Mouse (Mus musculus) liver, embryonic 16.5 days (tissue): ENCODE data around the gene Myom3. TPM values are rescaled to one million over a fixed set of nuclear protein-coding genes. Genes with fewer than 3 reads are reported as not detected.

ENCODE experiments used
- ATAC-seq: fragments of 200-750 bp; cut with Nextera tagmentation; 2 replicates; pipeline ENCODE4 v1.8.0; 2017; ENCODE audit warnings: low read depth, mild to moderate bottlenecking, moderate number of reproducible peaks, moderate library complexity
- H3K27ac ChIP-seq: fragments of 300-500 bp; sonication (generic); 2 replicates; pipeline ENCODE4 v1.5.1; 2014; ENCODE audit warnings: mild to moderate bottlenecking, low read length
- H3K27me3 ChIP-seq: fragments of 300-500 bp; sonication (generic); 2 replicates; pipeline ENCODE4 v1.6.1; 2014; ENCODE audit warnings: low read depth, low read length, mixed read lengths; ENCODE audit not compliant: control insufficient read depth, insufficient read depth
- H3K36me3 ChIP-seq: fragments of 300-500 bp; sonication (generic); 2 replicates; pipeline ENCODE4 v1.6.1; 2014; ENCODE audit warnings: mild to moderate bottlenecking; ENCODE audit not compliant: control insufficient read depth, insufficient read depth
- H3K4me1 ChIP-seq: fragments of 300-500 bp; sonication (generic); 2 replicates; pipeline ENCODE4 v1.6.1; 2014; ENCODE audit warnings: low read depth, low read length, mixed read lengths; ENCODE audit not compliant: control insufficient read depth
- H3K4me2 ChIP-seq: fragments of 300-500 bp; sonication (generic); 2 replicates; pipeline ENCODE4 v1.6.1; 2014; ENCODE audit warnings: low read depth, low read length, mixed read lengths
- H3K4me3 ChIP-seq: fragments of 300-500 bp; sonication (generic); 2 replicates; pipeline ENCODE4 v1.5.1; 2014; ENCODE audit warnings: low read depth, mild to moderate bottlenecking, low read length
- H3K9ac ChIP-seq: fragments of 300-500 bp; sonication (generic); 2 replicates; pipeline ENCODE4 v1.6.1; 2014; ENCODE audit warnings: low read depth, low read length
- H3K9me3 ChIP-seq: fragments of 300-500 bp; sonication (generic); replicated peaks from 2 replicates; pipeline ENCODE4 v1.6.1; 2016; ENCODE audit warnings: low read length; ENCODE audit not compliant: control insufficient read depth
- WGBS: fragments of 180-500 bp; shearing (Covaris S2); extraction: QIAGEN DNeasy Blood & Tissue Kit; methylation state at CpG from one replicate; pipeline ENCODE4 v1.1.7; 2014; ENCODE audit not compliant: insufficient replicate concordance; 5-methylcytosine and 5-hydroxymethylcytosine counted together
- polyA plus RNA-seq: library from polyadenylated mRNA; unstranded; fragments of >200 nt; fragmentation: Nextera tagmentation; extraction: Ambion mirVana; gene quantifications from 2 replicates; pipeline ENCODE4 v1.2.1, GENCODE M21; 2015

Gene Myom3
- polyA plus RNA-seq, 1 experiment from 2014 or later: 0.72 TPM

GRCm38 (mm10) chr4:135766976-135767375 is 7.5 kb downstream of the Myom3 start:
- Histone ChIP-seq H3K27me3 (no peaks in the 10 kb centered on the region), H3K36me3 (no peaks in the 10 kb centered on the region), H3K4me2 (no peak overlapping the region), H3K9ac (no peak overlapping the region), H3K9me3 (no peaks in the 10 kb centered on the region), H3K4me3 (no peak overlapping the region), H3K4me1 (peaks cover 4% of the 10 kb centered on the region; the same call in 1 of the 2 replicates), H3K27ac (no peak overlapping the region)
- 53% methylated on average over 3 of the region's 3 CpGs for WGBS
- ATAC-seq: no peak

GRCm38 (mm10) chr4:135768572-135769526 is 9.3 kb downstream of the Myom3 start:
- no peaks in the 10 kb centered on the region for H3K4me1 ChIP-seq
- H3K4me3 ChIP-seq: no peak overlapping the region
- no peaks in the 10 kb centered on the region for H3K9me3 ChIP-seq
- no peak overlapping the region for H3K4me2 ChIP-seq
- H3K36me3 ChIP-seq: no peaks in the 10 kb centered on the region
- WGBS: 52% methylated on average over 14 of the region's 14 CpGs
- no peak overlapping the region for H3K27ac ChIP-seq
- H3K27me3 ChIP-seq: no peaks in the 10 kb centered on the region
- H3K9ac ChIP-seq: no peak overlapping the region
- ATAC-seq: no peak

GRCm38 (mm10) chr4:135770611-135771305 is 11.2 kb downstream of the Myom3 start:
- no peak overlapping the region for H3K4me2 ChIP-seq
- H3K27me3 ChIP-seq: no peaks in the 10 kb centered on the region
- ATAC-seq: no peak
- 67% methylated on average over 18 of the region's 18 CpGs for WGBS
- no peaks in the 10 kb centered on the region for H3K4me1 ChIP-seq
- H3K36me3 ChIP-seq: no peaks in the 10 kb centered on the region
- no peak overlapping the region for H3K4me3 ChIP-seq
- H3K27ac ChIP-seq: no peak overlapping the region
- H3K9me3 ChIP-seq: no peaks in the 10 kb centered on the region
- H3K9ac ChIP-seq: no peak overlapping the region

GRCm38 (mm10) chr4:135771592-135771991 is 12.1 kb downstream of the Myom3 start:
- Histone ChIP-seq H3K4me3 (no peak overlapping the region), H3K4me1 (no peaks in the 10 kb centered on the region), H3K27me3 (no peaks in the 10 kb centered on the region), H3K36me3 (no peaks in the 10 kb centered on the region), H3K9ac (no peak overlapping the region), H3K4me2 (no peak overlapping the region), H3K9me3 (no peaks in the 10 kb centered on the region), H3K27ac (no peak overlapping the region)
- WGBS: 64% methylated on average over 6 of the region's 6 CpGs
- no peak for ATAC-seq

- no peak overlapping the region for H3K4me3 ChIP-seq
- 63% methylated on average over 4 of the region's 4 CpGs for WGBS
These were observed 13.2 kb downstream of the Myom3 start for GRCm38 (mm10) chr4:135772671-135773070.

GRCm38 (mm10) chr4:135774496-135774895 is 15.0 kb downstream of the Myom3 start:
- Histone ChIP-seq H3K9ac (no peak overlapping the region), H3K4me2 (no peak overlapping the region), H3K27me3 (no peaks in the 10 kb centered on the region), H3K4me1 (no peaks in the 10 kb centered on the region), H3K36me3 (no peaks in the 10 kb centered on the region), H3K4me3 (no peak overlapping the region), H3K9me3 (no peaks in the 10 kb centered on the region), H3K27ac (no peak overlapping the region)
- ATAC-seq: no peak
- WGBS: 56% methylated on average over 8 of the region's 8 CpGs

More at GRCm38 (mm10) chr4:135772671-135773070, 13.2 kb downstream of the Myom3 start:
- Histone ChIP-seq H3K27ac (no peak overlapping the region), H3K4me1 (no peaks in the 10 kb centered on the region), H3K9me3 (no peaks in the 10 kb centered on the region), H3K36me3 (no peaks in the 10 kb centered on the region), H3K27me3 (no peaks in the 10 kb centered on the region), H3K9ac (no peak overlapping the region), H3K4me2 (no peak overlapping the region)
- no peak for ATAC-seq

- H3K27me3 ChIP-seq: no peaks in the 10 kb centered on the region
- H3K9ac ChIP-seq: no peak overlapping the region
- no peaks in the 10 kb centered on the region for H3K9me3 ChIP-seq
- H3K4me2 ChIP-seq: no peak overlapping the region
- ATAC-seq: no peak
- 57% methylated on average over 4 of the region's 4 CpGs for WGBS
- H3K27ac ChIP-seq: no peak overlapping the region
- H3K4me1 ChIP-seq: no peaks in the 10 kb centered on the region
- H3K4me3 ChIP-seq: no peak overlapping the region
- H3K36me3 ChIP-seq: no peaks in the 10 kb centered on the region
These were observed 17.3 kb downstream of the Myom3 start for GRCm38 (mm10) chr4:135776850-135777249.

- WGBS: 52% methylated on average over 9 of the region's 9 CpGs
- Histone ChIP-seq H3K27me3 (no peaks in the 10 kb centered on the region), H3K36me3 (no peaks in the 10 kb centered on the region), H3K9ac (no peak overlapping the region), H3K4me2 (no peak overlapping the region), H3K4me1 (no peaks in the 10 kb centered on the region), H3K27ac (no peak overlapping the region), H3K4me3 (no peak overlapping the region), H3K9me3 (no peaks in the 10 kb centered on the region)
- no peak for ATAC-seq
These were observed 20.1 kb downstream of the Myom3 start for GRCm38 (mm10) chr4:135779661-135780060.

GRCm38 (mm10) chr4:135780255-135780654 is 20.7 kb downstream of the Myom3 start:
- Histone ChIP-seq H3K4me2 (no peak overlapping the region), H3K27me3 (no peaks in the 10 kb centered on the region), H3K27ac (no peak overlapping the region), H3K9ac (no peak overlapping the region), H3K9me3 (no peaks in the 10 kb centered on the region), H3K4me1 (no peaks in the 10 kb centered on the region), H3K4me3 (no peak overlapping the region), H3K36me3 (no peaks in the 10 kb centered on the region)
- WGBS: 53% methylated on average over 3 of the region's 3 CpGs
- no peak for ATAC-seq
